Mouse (Mus musculus) heart, postnatal 14 days (tissue): ENCODE measurements around the gene Nacc1. TPM values are rescaled to one million over a fixed set of nuclear protein-coding genes. Genes with fewer than 3 reads are reported as not detected.

Source experiments
- DNase-seq, 2 experiments: peaks; one replicate each; pipeline ENCODE4 v3.0.0; 2021 to 2022
- intact Hi-C: fragments of 180-260 bp; cut with DNase I; formaldehyde crosslinking; loops from one replicate; pipeline ENCODE4 v1.15.1; 2025
- total RNA-seq, 2 experiments: library from RNA; stranded (reverse); gene quantifications; 2 replicates each; pipeline ENCODE4 v1.2.3; 2021

Gene Nacc1
- total RNA-seq, 2 experiments from 2014 or later = 35.6 to 40.5 TPM

GRCm38 (mm10) chr8:84653092-84653631 is 34.5 kb downstream of the Nacc1 start:
- DNase-seq = no peak
- intact Hi-C loops = no loop called here

- intact Hi-C loops = no loop called here
- no peak for DNase-seq
Observed at GRCm38 (mm10) chr8:84650213-84650612, 37.4 kb downstream of the Nacc1 start.

- DNase-seq = no peak
- intact Hi-C loops = no loop called here
Observed at GRCm38 (mm10) chr8:84647461-84647901, 40.2 kb downstream of the Nacc1 start.

- DNase-seq = no peak
- intact Hi-C loops = no loop called here
Observed at GRCm38 (mm10) chr8:84646800-84647199, 40.9 kb downstream of the Nacc1 start.

GRCm38 (mm10) chr8:84643019-84643418 is 44.6 kb downstream of the Nacc1 start:
- intact Hi-C loops = no loop called here
- DNase-seq = no peak

GRCm38 (mm10) chr8:84641578-84642361 is 45.9 kb downstream of the Nacc1 start:
- intact Hi-C loops = no loop called here
- no peak for DNase-seq

- intact Hi-C loops = no loop called here
- no peak for DNase-seq
Observed at GRCm38 (mm10) chr8:84640617-84641294, 46.9 kb downstream of the Nacc1 start.

- no peak for DNase-seq
- intact Hi-C loops = no loop called here
Observed at GRCm38 (mm10) chr8:84640010-84640588, 47.6 kb downstream of the Nacc1 start.

GRCm38 (mm10) chr8:84639162-84640009 is 48.3 kb downstream of the Nacc1 start:
- intact Hi-C loops = loop anchor here (1.0 kb wide), 1 partner anchor 23 kb away; the partner anchor contains the start of gene Ier2
- peak; percentile 96 to 99 for DNase-seq

GRCm38 (mm10) chr8:84638555-84639161 is 49.0 kb downstream of the Nacc1 start:
- peak in 1 of 2 experiments; percentile 63 for DNase-seq
- intact Hi-C loops = loop anchor here (1.0 kb wide), 2 partner anchors 24 to 177 kb away; partner anchors contain the start of gene Ier2

GRCm38 (mm10) chr8:84637946-84638554 is 49.6 kb downstream of the Nacc1 start:
- intact Hi-C loops = loop anchor here (1.0 kb wide), 1 partner anchor 177 kb away; no protein-coding TSS in a partner anchor
- DNase-seq = no peak

GRCm38 (mm10) chr8:84636051-84636691 is 51.5 kb downstream of the Nacc1 start:
- DNase-seq = no peak
- intact Hi-C loops = no loop called here

- DNase-seq = no peak
- intact Hi-C loops = loop anchor here (2.0 kb wide), 1 partner anchor 45 kb away; no protein-coding TSS in a partner anchor
Observed at GRCm38 (mm10) chr8:84635397-84636050, 52.1 kb downstream of the Nacc1 start.

- intact Hi-C loops = loop anchor here (2.0 kb wide), 1 partner anchor 44 kb away; no protein-coding TSS in a partner anchor
- peak; percentile 60 to 68 for DNase-seq
Observed at GRCm38 (mm10) chr8:84634849-84635304, 52.8 kb downstream of the Nacc1 start.

- no peak for DNase-seq
- intact Hi-C loops = loop anchor here (2.0 kb wide), 1 partner anchor 43 kb away; no protein-coding TSS in a partner anchor
Observed at GRCm38 (mm10) chr8:84633841-84634584, 53.6 kb downstream of the Nacc1 start.

- DNase-seq = no peak
- intact Hi-C loops = no loop called here
Observed at GRCm38 (mm10) chr8:84631813-84632212, 55.8 kb downstream of the Nacc1 start.

- DNase-seq = no peak
- intact Hi-C loops = no loop called here
Observed at GRCm38 (mm10) chr8:84630145-84630544, 57.5 kb downstream of the Nacc1 start.
